8 mouse cellular contexts compared by ENCODE assay signal in genomic region chr8:85661995-85662394, GRCm38 (mm10). TPM values are rescaled to one million over a fixed set of nuclear protein-coding genes. Genes with fewer than 3 reads are reported as not detected.
DNase-seq lines count a peak whose midpoint lies in the region; ATAC-seq lines count a peak whose summit lies in the region.

No protein-coding gene starts in this region.

- intact Hi-C loops in heart, postnatal 14 days (cut with DNase I) = loop anchor here (2.0 kb wide), 1 partner anchor 923 kb away; no protein-coding TSS in a partner anchor
- intact Hi-C loops in left cerebral cortex, postnatal 4 days (cut with DNase I) = loop anchor here (10.0 kb wide), 1 partner anchor 207 kb away; no protein-coding TSS in a partner anchor

- no peaks in the 10 kb centered on the region for H3K9me3 ChIP-seq in midbrain, embryonic 10.5 days (replicated peaks)
- H3K9me3 ChIP-seq in midbrain, embryonic 16.5 days (replicated peaks; ENCODE audit: control insufficient read depth, low read length, poor library complexity, severe bottlenecking) = no peaks in the 10 kb centered on the region

- WGBS in midbrain, embryonic 10.5 days = 77% methylated on average over 5 of the region's 5 CpGs
- 65% methylated on average over 5 of the region's 5 CpGs for WGBS in midbrain, embryonic 16.5 days

- H3K4me3 ChIP-seq in midbrain, embryonic 10.5 days = no peak overlapping the region
- no peak overlapping the region for H3K4me3 ChIP-seq in midbrain, embryonic 16.5 days (ENCODE audit: low read depth, low read length)

- H3K27me3 ChIP-seq in midbrain, embryonic 10.5 days (ENCODE audit: low read depth, poor library complexity, severe bottlenecking) = no peaks in the 10 kb centered on the region
- H3K27me3 ChIP-seq in midbrain, embryonic 16.5 days (ENCODE audit: control insufficient read depth, insufficient read depth, low read depth, low read length) = no peaks in the 10 kb centered on the region

- H3K36me3 ChIP-seq in midbrain, embryonic 10.5 days = peaks cover 18% of the 10 kb centered on the region
- no peaks in the 10 kb centered on the region for H3K36me3 ChIP-seq in midbrain, embryonic 16.5 days (ENCODE audit: control insufficient read depth, insufficient read depth, low read length)

- H3K4me1 ChIP-seq in midbrain, embryonic 10.5 days = no peaks in the 10 kb centered on the region
- no peaks in the 10 kb centered on the region for H3K4me1 ChIP-seq in midbrain, embryonic 16.5 days (ENCODE audit: control insufficient read depth, insufficient read depth, low read length)

- H3K27ac ChIP-seq in midbrain, embryonic 10.5 days (replicated peaks) = no peak overlapping the region
- H3K27ac ChIP-seq in midbrain, embryonic 16.5 days (ENCODE audit: low read length) = no peak overlapping the region

- peak; percentile 24 for DNase-seq in midbrain, embryonic 10.5 days (ENCODE audit: low spot score)
- peak; percentile 45 for DNase-seq in R1 (ENCODE audit: low read depth, low spot score)
- peak; percentile 53 to 74 for DNase-seq in heart, postnatal 14 days
- DNase-seq in left cerebral cortex, postnatal 4 days = peak; percentile 48
- DNase-seq in retina, adult 2 months (ENCODE audit: low read depth, low spot score) = peak; percentile 22
- no peak for DNase-seq in Muller cell, postnatal 12 days (ENCODE audit: inconsistent ontology term)

- ATAC-seq in midbrain, embryonic 16.5 days = no peak
- ATAC-seq in common myeloid progenitor, adult 5-6 weeks (replicated peaks; ENCODE audit: low read depth, poor library complexity, severe bottlenecking) = peak; percentile 56; the same call in 1 of the 2 replicates

- no peak overlapping the region for H3K4me2 ChIP-seq in midbrain, embryonic 16.5 days (ENCODE audit: low read length)

- no peak overlapping the region for H3K9ac ChIP-seq in midbrain, embryonic 16.5 days (ENCODE audit: low read depth, low read length)

RNA-seq across cellular contexts. Expression of gene Neto2, which starts 38.7 kb away (rescaled TPM):
- polyA plus RNA-seq in midbrain, embryonic 10.5 days (2016; fragmentation: Nextera tagmentation; extraction: Ambion mirVana) = 16.8 and 21.3 TPM in 2 replicates
- polyA plus RNA-seq in midbrain, embryonic 16.5 days (2015; fragmentation: Nextera tagmentation; extraction: Ambion mirVana) = 61.7 and 66.7 TPM in 2 replicates
- total RNA-seq in common myeloid progenitor, adult 5-6 weeks (2017) = 6.9 and 10.3 TPM in 2 replicates
- 1 to 10 TPM; 2.4 to 3.0 TPM for total RNA-seq in heart, postnatal 14 days (2021)
- total RNA-seq in left cerebral cortex, postnatal 4 days (2021) = 100 to 1,000 TPM; 174 to 186 TPM

Comparison
In these comparisons a context has a peak if more than half of its experiments do, and no peak if none do; other contexts are left out.
1. RNA of gene Neto2, which starts 38.7 kb away (total RNA-seq): 174 to 186 TPM in left cerebral cortex, postnatal 4 days; 6.9 to 10.3 TPM in common myeloid progenitor, adult 5-6 weeks and 2.4 to 3.0 TPM in heart, postnatal 14 days; every median in the first group is over 10 times any median in the second.